In the genomic region with DNA sequence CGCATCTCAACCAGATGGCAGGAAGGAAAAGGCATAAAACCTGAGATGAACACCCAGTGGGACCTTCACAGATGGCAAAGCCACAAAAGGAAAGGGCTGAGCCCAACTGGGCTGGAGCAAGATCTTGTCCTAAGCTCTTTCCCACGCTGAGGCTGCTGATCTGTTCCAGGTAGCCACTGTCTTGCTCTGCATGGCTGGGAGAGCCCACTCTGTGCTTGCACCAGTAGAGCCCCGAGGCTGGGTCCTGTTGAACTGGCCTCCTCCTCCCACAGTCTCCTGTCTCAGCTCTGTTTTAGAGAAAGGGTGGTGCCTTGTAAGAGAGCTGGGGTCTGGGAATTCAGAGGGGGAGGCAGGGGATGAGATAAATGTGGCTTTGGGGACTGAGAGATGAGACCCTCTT, we compare ENCODE assay signal across 16 mouse cellular contexts. TPM values are rescaled to one million over a fixed set of nuclear protein-coding genes. Genes with fewer than 3 reads are reported as not detected.
A peak's percentile ranks its signal among the peaks of the same experiment; 100 is the strongest.
DNase-seq lines count a peak whose midpoint lies in the region; ATAC-seq and TF ChIP-seq lines count a peak whose summit lies in the region.
"Had no signal": no experiment of that assay in that cellular context is flagged by ENCODE, and none has a peak within 500 bp of the region (broad histone marks: within the 10 kb centered on the region; RNA-seq: fewer than 3 reads in every experiment).

No protein-coding gene starts in this region.

- DNase-seq in heart, adult 18-20 months, result no peak
- no peak for DNase-seq in lung, postnatal 25 days (ENCODE audit: low spot score)
- no peak for DNase-seq in heart, postnatal 0 days (ENCODE audit: low spot score)
- DNase-seq: cerebellum, adult 8-10 months; gastrocnemius, postnatal 25 days; thymus, postnatal 4 days had no signal

- H3K27ac ChIP-seq in heart, embryonic 13.5 days (replicated peaks), result peak overlapping the region; percentile 98
- H3K27ac ChIP-seq in lung, embryonic 15.5 days, result peak overlapping the region; percentile 91
- H3K27ac ChIP-seq in heart, postnatal 0 days (ENCODE audit: low read depth), result peak overlapping the region; percentile 88
- H3K27ac ChIP-seq in stomach, embryonic 16.5 days (ENCODE audit: low read length), result peak overlapping the region; percentile 71
- H3K27ac ChIP-seq: embryonic facial prominence, embryonic 15.5 days; forebrain, embryonic 15.5 days; liver, embryonic 15.5 days; midbrain, embryonic 12.5 days had no signal

- ATAC-seq in heart, embryonic 13.5 days (ENCODE audit: extremely low read depth, insufficient number of reproducible peaks, low FRiP score, low TSS enrichment), result no peak
- no peak for ATAC-seq in lung, embryonic 15.5 days (ENCODE audit: borderline replicate concordance, extremely low read depth, low FRiP score, low TSS enrichment)
- ATAC-seq in heart, postnatal 0 days (ENCODE audit: insufficient read depth, low read depth), result no peak
- no peak for ATAC-seq in stomach, embryonic 16.5 days (ENCODE audit: insufficient read depth, low FRiP score)
- ATAC-seq in frontal cortex, adult (ENCODE audit: low TSS enrichment), result no peak
- ATAC-seq: CD4-positive, CD25-positive, alpha-beta regulatory T cell, adult 4 months; forebrain, embryonic 15.5 days had no signal

- no peaks in the 10 kb centered on the region for H3K9me3 ChIP-seq in heart, embryonic 13.5 days
- H3K9me3 ChIP-seq in lung, embryonic 15.5 days, result no peaks in the 10 kb centered on the region
- H3K9me3 ChIP-seq in heart, postnatal 0 days (replicated peaks; ENCODE audit: control insufficient read depth, low read length), result no peaks in the 10 kb centered on the region
- H3K9me3 ChIP-seq in stomach, embryonic 16.5 days (replicated peaks; ENCODE audit: control insufficient read depth, low read length), result no peaks in the 10 kb centered on the region
- H3K9me3 ChIP-seq: embryonic facial prominence, embryonic 15.5 days; forebrain, embryonic 15.5 days; liver, embryonic 15.5 days; midbrain, embryonic 12.5 days had no signal

- WGBS in heart, embryonic 13.5 days, result 4% methylated on average over 3 of the region's 3 CpGs
- 23% methylated on average over 3 of the region's 3 CpGs for WGBS in lung, embryonic 15.5 days
- WGBS in heart, postnatal 0 days, result 21% methylated on average over 3 of the region's 3 CpGs
- 23% methylated on average over 3 of the region's 3 CpGs for WGBS in stomach, embryonic 16.5 days

- peaks cover 82% of the 10 kb centered on the region for H3K4me1 ChIP-seq in heart, embryonic 13.5 days
- H3K4me1 ChIP-seq in lung, embryonic 15.5 days, result peaks cover 78% of the 10 kb centered on the region
- H3K4me1 ChIP-seq in heart, postnatal 0 days (ENCODE audit: control insufficient read depth, insufficient read depth), result peaks cover 57% of the 10 kb centered on the region
- peaks cover 50% of the 10 kb centered on the region for H3K4me1 ChIP-seq in stomach, embryonic 16.5 days (ENCODE audit: control insufficient read depth, insufficient read depth, low read length)

- H3K36me3 ChIP-seq in heart, embryonic 13.5 days, result peaks cover 26% of the 10 kb centered on the region
- H3K36me3 ChIP-seq in lung, embryonic 15.5 days, result peaks cover 8% of the 10 kb centered on the region; the same call in 1 of the 2 replicates
- H3K36me3 ChIP-seq in heart, postnatal 0 days (replicated peaks; ENCODE audit: control insufficient read depth, insufficient read depth, low read length), result 0 out of 2 replicates have a peak, but pooled peaks cover 14% of the 10 kb centered on the region
- no peaks in the 10 kb centered on the region for H3K36me3 ChIP-seq in stomach, embryonic 16.5 days (ENCODE audit: control insufficient read depth, insufficient read depth, low read length)
- H3K36me3 ChIP-seq: embryonic facial prominence, embryonic 15.5 days; forebrain, embryonic 15.5 days; liver, embryonic 15.5 days; midbrain, embryonic 12.5 days had no signal

- no peak for TF ChIP-seq EP300 in heart, postnatal 0 days (IDR thresholded peaks at IDR 0.05; ENCODE audit: low read depth)

- H3K4me3 ChIP-seq in heart, embryonic 13.5 days, result peak overlapping the region; percentile 92
- H3K4me3 ChIP-seq in lung, embryonic 15.5 days, result peak overlapping the region; percentile 95; the same call in 1 of the 2 replicates
- H3K4me3 ChIP-seq in heart, postnatal 0 days (ENCODE audit: low read depth, low read length), result peak overlapping the region; percentile 6; the same call in 1 of the 2 replicates
- H3K4me3 ChIP-seq in stomach, embryonic 16.5 days (replicated peaks; ENCODE audit: low read length), result no peak overlapping the region
- H3K4me3 ChIP-seq: embryonic facial prominence, embryonic 15.5 days; forebrain, embryonic 15.5 days; liver, embryonic 15.5 days; midbrain, embryonic 12.5 days had no signal

- TF ChIP-seq CTCF in heart, postnatal 0 days (IDR thresholded peaks at IDR 0.05; ENCODE audit: low read depth), result no peak

- H3K9ac ChIP-seq in heart, embryonic 13.5 days, result peak overlapping the region; percentile 77
- 0 out of 2 replicates have a peak overlapping the region, but pooled peaks have one; percentile 5 for H3K9ac ChIP-seq in lung, embryonic 15.5 days
- H3K9ac ChIP-seq in heart, postnatal 0 days (replicated peaks; ENCODE audit: low read depth, low read length), result peak overlapping the region; percentile 34; the same call in 1 of the 2 replicates
- peak overlapping the region; percentile 56 for H3K9ac ChIP-seq in stomach, embryonic 16.5 days (ENCODE audit: low read length)
- H3K9ac ChIP-seq: embryonic facial prominence, embryonic 15.5 days; forebrain, embryonic 15.5 days; liver, embryonic 15.5 days; midbrain, embryonic 12.5 days had no signal

- no peaks in the 10 kb centered on the region for H3K27me3 ChIP-seq in heart, embryonic 13.5 days (replicated peaks)
- no peaks in the 10 kb centered on the region for H3K27me3 ChIP-seq in lung, embryonic 15.5 days
- H3K27me3 ChIP-seq in heart, postnatal 0 days (ENCODE audit: control insufficient read depth, insufficient read depth, low read length), result no peaks in the 10 kb centered on the region
- H3K27me3 ChIP-seq in stomach, embryonic 16.5 days (ENCODE audit: control insufficient read depth, insufficient read depth, low read length), result no peaks in the 10 kb centered on the region

- H3K4me2 ChIP-seq in heart, embryonic 13.5 days, result peak overlapping the region; percentile 97
- peak overlapping the region; percentile 95 for H3K4me2 ChIP-seq in lung, embryonic 15.5 days
- peak overlapping the region; percentile 92 for H3K4me2 ChIP-seq in heart, postnatal 0 days (ENCODE audit: low read depth, low read length)
- peak overlapping the region; percentile 95 for H3K4me2 ChIP-seq in stomach, embryonic 16.5 days (ENCODE audit: low read depth, low read length)
- H3K4me2 ChIP-seq: embryonic facial prominence, embryonic 15.5 days; forebrain, embryonic 15.5 days; midbrain, embryonic 12.5 days had no signal

RNA-seq across cellular contexts. Expression of gene Smtnl2, which starts 4.4 kb away (rescaled TPM):
- polyA plus RNA-seq in heart, embryonic 13.5 days (2015; fragmentation: Nextera tagmentation; extraction: Ambion mirVana), result 145 and 160 TPM in 2 replicates
- total RNA-seq in heart, adult 18-20 months (2021), result 10 to 100 TPM in 1 of 2 experiments, 1 to 10 TPM in 1; 9.4 to 11.3 TPM
- 156 and 158 TPM in 2 replicates for polyA plus RNA-seq in lung, embryonic 15.5 days (2015; fragmentation: Nextera tagmentation; extraction: Ambion mirVana)
- total RNA-seq in heart, postnatal 0 days (2014; rRNA removed; ENCODE audit: low replicate concordance), result 88.5 and 93.0 TPM in 2 replicates
- 72.9 and 79.2 TPM in 2 replicates for polyA plus RNA-seq in heart, postnatal 0 days (2015; fragmentation: Nextera tagmentation; extraction: Ambion mirVana)
- polyA plus RNA-seq in stomach, embryonic 16.5 days (2015; fragmentation: Nextera tagmentation; extraction: Ambion mirVana), result 44.0 and 46.2 TPM in 2 replicates

RNA-seq across cellular contexts. Expression of gene Ggt6, which starts 28.2 kb away (rescaled TPM):
- polyA plus RNA-seq in heart, embryonic 13.5 days (2015; fragmentation: Nextera tagmentation; extraction: Ambion mirVana), result not detected in 2 replicates
- not detected for total RNA-seq in heart, adult 18-20 months (2021)
- 0.14 and 0.26 TPM in 2 replicates for polyA plus RNA-seq in lung, embryonic 15.5 days (2015; fragmentation: Nextera tagmentation; extraction: Ambion mirVana)
- 5.3 TPM in 1 of 2 replicates, not detected in the other for total RNA-seq in heart, postnatal 0 days (2014; rRNA removed; ENCODE audit: low replicate concordance)
- polyA plus RNA-seq in heart, postnatal 0 days (2015; fragmentation: Nextera tagmentation; extraction: Ambion mirVana), result 0.05 TPM in 1 of 2 replicates, not detected in the other
- polyA plus RNA-seq in stomach, embryonic 16.5 days (2015; fragmentation: Nextera tagmentation; extraction: Ambion mirVana), result 8.1 and 8.9 TPM in 2 replicates
- total RNA-seq: left cerebral cortex, postnatal 10 days had no signal
- polyA plus RNA-seq: CD4-positive, CD25-positive, alpha-beta regulatory T cell, adult 4 months; forebrain, embryonic 15.5 days; midbrain, embryonic 12.5 days had no signal

RNA-seq across cellular contexts. Expression of gene Mybbp1a, which starts 34.1 kb away (rescaled TPM):
- polyA plus RNA-seq in heart, embryonic 13.5 days (2015; fragmentation: Nextera tagmentation; extraction: Ambion mirVana), result 82.3 and 88.2 TPM in 2 replicates
- 10 to 100 TPM; 43.1 to 47.5 TPM for total RNA-seq in heart, adult 18-20 months (2021)
- polyA plus RNA-seq in lung, embryonic 15.5 days (2015; fragmentation: Nextera tagmentation; extraction: Ambion mirVana), result 137 and 140 TPM in 2 replicates
- 20.5 and 20.9 TPM in 2 replicates for total RNA-seq in heart, postnatal 0 days (2014; rRNA removed; ENCODE audit: low replicate concordance)
- polyA plus RNA-seq in heart, postnatal 0 days (2015; fragmentation: Nextera tagmentation; extraction: Ambion mirVana), result 41.3 and 42.1 TPM in 2 replicates
- 117 and 133 TPM in 2 replicates for polyA plus RNA-seq in stomach, embryonic 16.5 days (2015; fragmentation: Nextera tagmentation; extraction: Ambion mirVana)

RNA-seq across cellular contexts. Expression of gene Tekt1, which starts 44.8 kb away (rescaled TPM):
- polyA plus RNA-seq in heart, embryonic 13.5 days (2015; fragmentation: Nextera tagmentation; extraction: Ambion mirVana), result 0.47 and 0.55 TPM in 2 replicates
- under 1 TPM in 1 of 2 experiments, not detected in 1; 0.75 TPM for total RNA-seq in heart, adult 18-20 months (2021)
- 11.4 and 11.8 TPM in 2 replicates for polyA plus RNA-seq in lung, embryonic 15.5 days (2015; fragmentation: Nextera tagmentation; extraction: Ambion mirVana)
- not detected in 2 replicates for total RNA-seq in heart, postnatal 0 days (2014; rRNA removed; ENCODE audit: low replicate concordance)
- polyA plus RNA-seq in heart, postnatal 0 days (2015; fragmentation: Nextera tagmentation; extraction: Ambion mirVana), result 0.19 and 0.62 TPM in 2 replicates
- 0.18 and 0.59 TPM in 2 replicates for polyA plus RNA-seq in stomach, embryonic 16.5 days (2015; fragmentation: Nextera tagmentation; extraction: Ambion mirVana)
- polyA plus RNA-seq: CD4-positive, CD25-positive, alpha-beta regulatory T cell, adult 4 months; liver, embryonic 15.5 days had no signal

Comparison
In these comparisons a context has a peak if more than half of its experiments do, and no peak if none do; other contexts are left out.
1. H3K9ac ChIP-seq: peak in every context shown above with its lines; median percentile 77 in heart, embryonic 13.5 days; 56 in stomach, embryonic 16.5 days; 34 in heart, postnatal 0 days; 5 in lung, embryonic 15.5 days.